Mouse (Mus musculus): ENCODE measurements around the gene Palm3. TPM values are rescaled to one million over a fixed set of nuclear protein-coding genes. Genes with fewer than 3 reads are reported as not detected.

Gene Palm3
- total and polyA plus RNA-seq, 3 experiments = 0.13 to 0.77 (median 0.16) TPM

DNA sequence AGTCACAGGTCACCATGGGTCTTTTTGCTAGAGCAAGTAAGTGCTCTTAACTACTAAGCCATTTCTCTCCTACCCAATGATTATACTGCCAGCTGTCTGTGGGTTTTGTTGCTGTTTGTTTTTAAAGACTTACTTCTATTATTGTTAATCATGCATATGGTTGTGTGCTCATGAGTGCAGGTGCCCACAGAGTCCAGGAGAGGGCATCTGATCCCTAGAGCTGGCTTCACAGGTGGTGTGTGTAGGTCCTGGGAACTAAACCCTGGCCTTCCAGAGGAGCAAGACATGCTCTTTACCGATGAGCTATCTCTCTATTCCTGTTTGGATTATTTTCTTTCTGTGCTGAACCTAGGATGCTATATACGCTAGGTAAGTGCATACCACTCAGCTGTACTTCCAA lies 38.0 kb downstream of the Palm3 start:
- no peak overlapping the region for H3K27ac ChIP-seq (ENCODE audit: insufficient read depth, low read depth)
- peaks cover 2% of the 10 kb centered on the region for H3K27me3 ChIP-seq (replicated peaks)
- H3K36me3 ChIP-seq (replicated peaks in 1 of 2; ENCODE audit: control insufficient read depth in 1 of 2, insufficient read depth in 1 of 2, low read length in 1 of 2) = no peaks in the 10 kb centered on the region
- in situ Hi-C loops (cut with MboI; ENCODE audit: low pct_ligation_motif_present, low pct_unique_long_range_greater_than_20kb, low sequenced_read_pairs) = loop anchor here (10.0 kb wide), 1 partner anchor 46 kb away; the partner anchor contains the start of gene Dcaf15
- dilution Hi-C loops (cut with MboI; ENCODE audit: extremely low pct_ligation_motif_present, extremely low pct_unique_long_range_greater_than_20kb, low sequenced_read_pairs) = no loop called here
- H3K4me2 ChIP-seq (ENCODE audit: insufficient read depth, low read depth, poor library complexity, severe bottlenecking) = no peak overlapping the region
- peaks cover 7 to 10% of the 10 kb centered on the region in 2 experiments for H3K4me1 ChIP-seq (ENCODE audit: control insufficient read depth in 1 of 2, insufficient read depth in 2 of 2)
- no peak overlapping the region for H3K4me3 ChIP-seq (replicated peaks in 1 of 3; ENCODE audit: low read depth in 2 of 3, low read length in 2 of 3, poor library complexity in 1 of 3)
- DNase-seq (ENCODE audit: extremely low read depth) = no peak
- TF ChIP-seq RAD21 (IDR thresholded peaks at IDR 0.05; ENCODE audit: low read depth, low read length) (peak; percentile 35), SMC3 (IDR thresholded peaks at IDR 0.05; ENCODE audit: low read depth, low read length) (peak; percentile 34), CHD2 (IDR thresholded peaks at IDR 0.05; ENCODE audit: low read length) (no peak), CTCF (conservative IDR thresholded peaks at IDR 0.05 in 1 of 2, IDR thresholded peaks at IDR 0.05 in 1 of 2; ENCODE audit: low read depth in 2 of 2, low read length in 2 of 2) (peak; percentile 6 to 45; a peak in 2 of 4 replicates)
- no peaks in the 10 kb centered on the region for H3K9me3 ChIP-seq (replicated peaks; ENCODE audit: low read length)
- H3K9ac ChIP-seq (ENCODE audit: insufficient read depth, low read depth) = no peak overlapping the region
- H3K79me2 ChIP-seq (replicated peaks; ENCODE audit: control insufficient read depth, extremely low read depth, insufficient read depth, poor library complexity, severe bottlenecking) = no peaks in the 10 kb centered on the region

DNA sequence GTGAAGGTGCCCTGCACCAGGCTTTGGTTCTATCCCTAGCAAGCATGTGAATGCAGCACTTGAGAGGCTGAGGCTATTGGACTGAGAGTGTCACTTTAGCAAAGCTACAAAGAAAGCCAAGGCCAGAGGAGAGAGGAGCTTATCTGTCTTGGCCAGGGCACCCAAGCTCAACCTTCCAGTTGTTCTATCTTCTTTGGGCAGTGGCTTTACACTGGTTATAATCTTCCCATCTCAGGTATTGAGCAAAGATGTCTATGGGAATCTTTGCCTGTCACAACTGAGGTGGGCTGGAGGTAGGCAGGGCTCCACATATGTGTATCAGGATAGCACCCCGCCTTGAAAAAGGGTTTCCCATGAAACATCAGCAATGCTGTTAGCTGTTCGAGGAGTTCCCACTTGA lies 39.0 kb downstream of the Palm3 start:
- TF ChIP-seq SMC3 (IDR thresholded peaks at IDR 0.05; ENCODE audit: low read depth, low read length) (no peak), PAX5 (IDR thresholded peaks at IDR 0.05; ENCODE audit: low read length) (no peak), UBTF (IDR thresholded peaks at IDR 0.05; ENCODE audit: low read depth, low read length) (no peak), ETS1 (conservative IDR thresholded peaks at IDR 0.05; ENCODE audit: low read depth, low read length) (no peak), MAFK (IDR thresholded peaks at IDR 0.05; ENCODE audit: insufficient replicate concordance, low read length) (no peak), CHD2 (IDR thresholded peaks at IDR 0.05; ENCODE audit: low read length) (no peak)

DNA sequence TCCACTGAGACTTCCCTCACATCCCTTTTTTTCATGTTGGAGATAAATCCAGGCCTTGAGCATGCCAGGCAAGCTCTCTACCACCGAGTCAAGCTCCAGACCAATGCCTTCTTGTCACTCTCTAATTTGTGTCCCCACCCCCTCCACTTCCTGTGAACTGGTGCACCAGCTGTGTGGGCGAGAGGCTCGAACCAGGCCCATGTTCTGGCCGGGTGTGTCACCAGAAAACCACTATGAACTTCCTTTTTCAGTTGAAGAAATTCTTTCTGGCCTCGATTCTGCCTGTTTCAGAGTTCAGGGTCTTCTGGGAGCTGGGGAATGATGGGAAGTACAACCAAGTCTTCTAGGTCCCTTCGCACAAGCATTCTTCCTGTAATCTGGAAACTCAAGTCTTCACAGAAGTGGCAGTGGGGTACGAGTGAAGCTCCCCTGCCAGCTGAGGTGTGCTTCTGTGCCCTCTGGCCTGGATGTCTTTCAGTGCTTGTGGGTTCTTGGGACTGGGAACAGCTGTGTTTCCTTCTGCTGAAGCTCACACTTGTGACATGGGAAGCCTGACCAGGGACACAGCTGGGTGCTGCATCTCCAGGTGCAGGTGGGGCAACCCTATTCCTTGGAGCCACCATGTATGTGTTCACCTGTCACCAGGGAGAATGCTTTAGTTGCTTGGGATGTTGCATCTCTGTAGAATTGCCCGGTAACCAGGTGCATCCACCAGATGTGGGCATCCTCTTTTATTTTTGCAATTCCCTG lies 42.8 kb downstream of the Palm3 start:
- Histone ChIP-seq H3K9me3 (replicated peaks; ENCODE audit: low read length) (no peaks in the 10 kb centered on the region), H3K4me3 (replicated peaks in 1 of 3; ENCODE audit: low read depth in 2 of 3, low read length in 2 of 3, poor library complexity in 1 of 3) (no peak overlapping the region), H3K79me2 (replicated peaks; ENCODE audit: control insufficient read depth, extremely low read depth, insufficient read depth, poor library complexity, severe bottlenecking) (peaks cover 8% of the 10 kb centered on the region; the same call in 1 of the 2 replicates), H3K27ac (ENCODE audit: insufficient read depth, low read depth) (peak overlapping the region; percentile 31), H3K36me3 (replicated peaks in 1 of 2; ENCODE audit: control insufficient read depth in 1 of 2, insufficient read depth in 1 of 2, low read length in 1 of 2) (no peaks in the 10 kb centered on the region), H3K4me2 (ENCODE audit: insufficient read depth, low read depth, poor library complexity, severe bottlenecking) (no peak overlapping the region), H3K4me1 (ENCODE audit: control insufficient read depth in 1 of 2, insufficient read depth in 2 of 2) (peaks cover 13 to 39% of the 10 kb centered on the region in 2 experiments), H3K27me3 (replicated peaks) (no peaks in the 10 kb centered on the region), H3K9ac (ENCODE audit: insufficient read depth, low read depth) (no peak overlapping the region)
- in situ Hi-C loops (cut with MboI; ENCODE audit: low pct_ligation_motif_present, low pct_unique_long_range_greater_than_20kb, low sequenced_read_pairs) (no loop called here), dilution Hi-C loops (cut with MboI; ENCODE audit: extremely low pct_ligation_motif_present, extremely low pct_unique_long_range_greater_than_20kb, low sequenced_read_pairs) (no loop called here)
- peak; percentile 72 for DNase-seq (ENCODE audit: extremely low read depth)
- TF ChIP-seq JUND (conservative IDR thresholded peaks at IDR 0.05; ENCODE audit: low read depth, low read length) (no peak), ELF1 (IDR thresholded peaks at IDR 0.05; ENCODE audit: low read depth, low read length) (0 out of 2 replicates have a peak, but pooled peaks have one; percentile 34), CHD2 (IDR thresholded peaks at IDR 0.05; ENCODE audit: low read length) (peak; percentile 70; the same call in 1 of the 2 replicates), HCFC1 (IDR thresholded peaks at IDR 0.05; ENCODE audit: low read depth, low read length) (0 out of 2 replicates have a peak, but pooled peaks have one; percentile 18), SIN3A (IDR thresholded peaks at IDR 0.05; ENCODE audit: low read length) (no peak), TCF12 (IDR thresholded peaks at IDR 0.05; ENCODE audit: low read depth, low read length) (peak; percentile 41; the same call in 1 of the 2 replicates), E2F4 (IDR thresholded peaks at IDR 0.05; ENCODE audit: insufficient replicate concordance, low read depth, low read length) (no peak), POLR2A (IDR thresholded peaks at IDR 0.05; ENCODE audit: low read depth, low read length) (peak; percentile 43), RCOR1 (conservative IDR thresholded peaks at IDR 0.05; ENCODE audit: low read depth, low read length) (no peak), MXI1 (IDR thresholded peaks at IDR 0.05; ENCODE audit: low read depth, low read length) (no peak), ZMIZ1 (IDR thresholded peaks at IDR 0.05; ENCODE audit: low read depth, low read length) (no peak)

More for the DNA sequence above, 39.0 kb downstream of the Palm3 start:
- H3K9me3 ChIP-seq (replicated peaks; ENCODE audit: low read length) = no peaks in the 10 kb centered on the region
- peaks cover 9 to 20% of the 10 kb centered on the region in 2 experiments for H3K4me1 ChIP-seq (ENCODE audit: control insufficient read depth in 1 of 2, insufficient read depth in 2 of 2)
- in situ Hi-C loops (cut with MboI; ENCODE audit: low pct_ligation_motif_present, low pct_unique_long_range_greater_than_20kb, low sequenced_read_pairs) (no loop called here), dilution Hi-C loops (cut with MboI; ENCODE audit: extremely low pct_ligation_motif_present, extremely low pct_unique_long_range_greater_than_20kb, low sequenced_read_pairs) (no loop called here)
- no peak overlapping the region for H3K27ac ChIP-seq (ENCODE audit: insufficient read depth, low read depth)
- no peaks in the 10 kb centered on the region for H3K79me2 ChIP-seq (replicated peaks; ENCODE audit: control insufficient read depth, extremely low read depth, insufficient read depth, poor library complexity, severe bottlenecking)
- H3K27me3 ChIP-seq (replicated peaks) = peaks cover 2% of the 10 kb centered on the region
- no peak for DNase-seq (ENCODE audit: extremely low read depth)
- no peaks in the 10 kb centered on the region for H3K36me3 ChIP-seq (replicated peaks in 1 of 2; ENCODE audit: control insufficient read depth in 1 of 2, insufficient read depth in 1 of 2, low read length in 1 of 2)
- H3K9ac ChIP-seq (ENCODE audit: insufficient read depth, low read depth) = no peak overlapping the region
- no peak overlapping the region for H3K4me2 ChIP-seq (ENCODE audit: insufficient read depth, low read depth, poor library complexity, severe bottlenecking)
- H3K4me3 ChIP-seq (replicated peaks in 1 of 3; ENCODE audit: low read depth in 2 of 3, low read length in 2 of 3, poor library complexity in 1 of 3) = no peak overlapping the region
